Mouse (Mus musculus) spleen, adult 2 months (tissue): ENCODE measurements around the gene Rapgef5. TPM values are rescaled to one million over a fixed set of nuclear protein-coding genes. Genes with fewer than 3 reads are reported as not detected.

ENCODE experiments used
- DNase-seq, 2 experiments: peaks; one replicate each; pipeline versions ENCODE4 v3.0.0 to v3.0.0-alpha.2; 2012 to 2021; ENCODE audit warnings: low spot score in 2 of 2, low read depth in 1 of 2
- H3K27ac ChIP-seq: fragments of 200-500 bp; 2 replicates; pipeline ENCODE4 v1.5.1; 2012; ENCODE audit warnings: low read length, inconsistent platforms; ENCODE audit not compliant: insufficient read depth
- H3K27me3 ChIP-seq: fragments of 200-500 bp; 2 replicates; pipeline ENCODE4 v1.6.1; 2012; ENCODE audit warnings: mild to moderate bottlenecking, moderate library complexity, low read length, inconsistent platforms; ENCODE audit not compliant: control insufficient read depth, insufficient read depth
- H3K36me3 ChIP-seq: fragments of 200-500 bp; 2 replicates; pipeline ENCODE4 v1.6.1; 2012; ENCODE audit warnings: mild to moderate bottlenecking, low read length, inconsistent platforms; ENCODE audit not compliant: control insufficient read depth, insufficient read depth
- H3K4me1 ChIP-seq: fragments of 200-500 bp; 2 replicates; pipeline ENCODE4 v1.6.1; 2011; ENCODE audit warnings: inconsistent platforms; ENCODE audit not compliant: control insufficient read depth, insufficient read depth, insufficient read length
- H3K4me3 ChIP-seq: fragments of 200-500 bp; 2 replicates; pipeline ENCODE4 v1.5.1; 2011; ENCODE audit warnings: mild to moderate bottlenecking, inconsistent platforms; ENCODE audit not compliant: insufficient read depth, insufficient read length; ENCODE audit errors: extremely low read depth
- CTCF ChIP-seq: fragments of 200-500 bp; IDR thresholded peaks from 2 replicates; pipeline ENCODE4 v1.5.1; 2011; ENCODE audit warnings: mild to moderate bottlenecking, inconsistent platforms; ENCODE audit not compliant: insufficient read depth, insufficient read length, insufficient replicate concordance; ENCODE audit errors: extremely low read depth
- POLR2A ChIP-seq: fragments of 200-500 bp; IDR thresholded peaks from 2 replicates; pipeline ENCODE4 v1.6.1; 2011; ENCODE audit warnings: low read depth, low read length, inconsistent platforms
- WGBS: fragments of 180-500 bp; shearing (Covaris S2); methylation state at CpG from one replicate; pipeline ENCODE4 v1.1.7; 2018; 5-methylcytosine and 5-hydroxymethylcytosine counted together
- polyA plus RNA-seq: library from polyadenylated mRNA; depleted of rRNA; stranded (reverse); fragments of >200 nt; gene quantifications from 2 replicates; pipeline ENCODE4 v1.2.3, GENCODE M21; 2012

Rapgef5 gene
- polyA plus RNA-seq, 1 experiment, result 6.9 TPM

GRCm38 (mm10) chr12:117807637-117808036 is 291.4 kb downstream of the Rapgef5 start:
- no peak overlapping the region for H3K27ac ChIP-seq
- WGBS, result 36% methylated on average over 12 of the region's 12 CpGs
- TF ChIP-seq POLR2A (no peak), CTCF (no peak)
- no peaks in the 10 kb centered on the region for H3K27me3 ChIP-seq
- no peak overlapping the region for H3K4me3 ChIP-seq
- no peaks in the 10 kb centered on the region for H3K4me1 ChIP-seq
- no peak for DNase-seq
- H3K36me3 ChIP-seq, result no peaks in the 10 kb centered on the region

GRCm38 (mm10) chr12:117808355-117809326 is 292.4 kb downstream of the Rapgef5 start:
- no peaks in the 10 kb centered on the region for H3K4me1 ChIP-seq
- no peaks in the 10 kb centered on the region for H3K36me3 ChIP-seq
- H3K27me3 ChIP-seq, result no peaks in the 10 kb centered on the region
- 76% methylated on average over 17 of the region's 17 CpGs for WGBS
- H3K27ac ChIP-seq, result no peak overlapping the region
- H3K4me3 ChIP-seq, result no peak overlapping the region
- no peak for DNase-seq
- TF ChIP-seq CTCF, result no peak
- no peak for TF ChIP-seq POLR2A
